Mouse (Mus musculus) lung, postnatal 36 days (tissue): ENCODE data around the gene Dlgap1.

Experiments used
- DNase-seq: peaks from one replicate; pipeline ENCODE4 v3.0.0; 2022; ENCODE audit warnings: mixed read lengths

Dlgap1 gene

DNA sequence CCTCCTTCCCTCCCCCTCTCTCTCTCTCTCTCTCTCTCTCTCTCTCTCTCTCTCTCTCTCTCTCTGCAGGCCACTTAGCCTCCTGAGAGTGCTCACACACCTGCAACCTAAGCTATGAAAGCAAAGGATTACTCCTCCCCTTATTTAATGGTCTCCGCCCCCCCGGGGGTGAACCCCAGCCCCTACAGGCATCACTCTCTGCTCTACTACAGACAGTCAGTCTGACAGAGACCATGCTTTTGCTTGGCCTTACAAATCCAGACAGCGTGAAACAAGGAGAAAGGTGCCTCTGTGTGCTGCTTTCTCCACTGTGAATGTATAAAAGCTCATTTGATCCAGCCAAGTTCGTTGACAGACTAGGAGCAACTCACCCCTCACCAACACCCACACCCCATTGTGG is 497.5 kb downstream of the Dlgap1 start:
- no peak for DNase-seq

DNA sequence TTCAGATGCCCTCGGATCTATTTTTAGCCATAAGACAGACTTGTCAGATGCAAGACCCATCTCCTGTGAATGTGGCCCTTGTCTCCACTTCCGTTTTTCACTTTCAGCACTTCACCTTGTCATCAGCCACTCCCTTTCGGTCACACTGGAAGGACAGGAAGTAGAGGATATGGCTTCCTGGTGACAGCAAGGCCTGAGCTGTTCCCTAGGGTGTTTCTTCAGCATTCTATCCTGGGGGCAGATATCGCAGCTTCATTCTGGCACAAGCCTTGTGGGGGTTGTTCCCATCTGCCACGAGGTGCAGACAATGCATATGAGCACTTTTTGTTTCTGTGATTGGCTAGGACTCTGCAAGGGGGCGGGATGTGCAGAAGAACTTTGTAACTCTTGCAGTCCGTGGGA is 502.1 kb downstream of the Dlgap1 start:
- no peak for DNase-seq

DNA sequence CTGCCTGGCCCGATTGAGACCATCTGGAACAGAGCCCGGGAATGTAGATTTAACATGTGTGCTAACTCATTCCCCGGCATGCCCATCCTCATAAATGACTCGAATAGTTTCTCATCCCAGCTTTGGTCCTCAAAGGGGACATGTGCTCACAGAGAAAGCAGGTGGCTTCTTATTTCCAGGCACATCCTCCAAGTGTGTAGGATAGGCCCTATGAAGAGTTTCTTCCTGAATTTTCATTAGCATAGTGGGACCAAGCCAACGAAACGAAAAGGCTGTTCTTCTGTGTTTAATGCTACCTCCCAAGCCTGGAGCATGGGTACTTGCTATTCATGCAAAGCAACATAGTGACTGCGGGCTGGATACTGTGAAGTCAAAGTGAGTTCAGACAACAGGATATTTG is 503.3 kb downstream of the Dlgap1 start:
- DNase-seq: no peak

DNA sequence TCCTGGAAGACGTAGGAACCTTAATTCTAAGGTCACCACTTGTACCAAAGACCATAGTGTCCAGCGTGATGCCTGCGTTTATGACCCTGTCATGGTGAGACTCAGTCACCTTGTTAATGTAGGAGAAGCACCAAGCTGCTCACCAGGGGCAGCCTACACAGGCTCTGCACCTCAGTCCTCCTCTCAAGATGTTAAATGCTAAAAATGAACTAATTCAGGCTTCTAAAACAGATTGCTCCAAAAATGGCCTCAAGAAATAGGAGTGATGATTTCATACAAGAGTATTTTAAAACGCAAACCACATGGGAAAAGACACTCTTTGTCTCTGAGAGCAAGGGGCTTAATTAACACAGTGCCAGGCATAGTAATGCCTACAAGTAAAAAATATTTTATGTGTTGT is 505.0 kb downstream of the Dlgap1 start:
- no peak for DNase-seq

DNA sequence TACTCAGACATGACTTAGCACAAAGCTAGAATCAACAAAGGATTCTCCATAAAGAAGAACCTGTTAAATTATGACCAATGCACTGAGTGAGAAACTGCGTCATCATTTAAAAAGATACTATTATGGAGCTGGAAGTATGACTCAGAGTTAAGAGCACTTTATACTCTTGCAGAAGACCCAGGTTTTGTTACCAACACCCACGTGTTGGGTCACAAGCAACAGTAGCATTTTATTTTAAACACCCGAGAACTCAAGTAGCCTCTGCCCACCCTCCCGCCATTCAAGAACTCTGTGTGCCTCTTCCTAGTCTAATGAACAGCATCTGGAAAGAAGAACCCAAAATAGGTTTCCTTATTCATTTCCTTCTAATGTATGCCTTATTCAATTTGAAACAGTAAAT is 514.8 kb downstream of the Dlgap1 start:
- no peak for DNase-seq

DNA sequence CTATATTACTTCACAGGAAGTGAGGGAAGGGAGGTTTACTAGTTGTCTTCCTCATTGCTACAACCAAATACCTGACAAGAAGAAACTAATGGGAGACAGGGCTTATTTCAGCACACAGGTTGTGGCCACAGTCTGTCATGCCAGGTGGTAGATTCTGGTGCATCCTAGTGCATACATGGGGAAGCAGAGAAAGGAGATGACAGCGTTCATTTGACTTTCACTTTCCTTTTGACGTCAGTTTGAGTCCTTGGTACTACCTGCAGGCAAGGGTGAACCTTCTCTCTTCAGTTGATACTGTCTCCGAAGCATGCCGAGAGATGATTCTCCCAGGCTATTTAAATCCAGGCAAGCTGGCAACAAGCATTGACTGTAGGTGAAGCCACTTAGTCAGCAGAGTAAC is 516.8 kb downstream of the Dlgap1 start:
- no peak for DNase-seq

DNA sequence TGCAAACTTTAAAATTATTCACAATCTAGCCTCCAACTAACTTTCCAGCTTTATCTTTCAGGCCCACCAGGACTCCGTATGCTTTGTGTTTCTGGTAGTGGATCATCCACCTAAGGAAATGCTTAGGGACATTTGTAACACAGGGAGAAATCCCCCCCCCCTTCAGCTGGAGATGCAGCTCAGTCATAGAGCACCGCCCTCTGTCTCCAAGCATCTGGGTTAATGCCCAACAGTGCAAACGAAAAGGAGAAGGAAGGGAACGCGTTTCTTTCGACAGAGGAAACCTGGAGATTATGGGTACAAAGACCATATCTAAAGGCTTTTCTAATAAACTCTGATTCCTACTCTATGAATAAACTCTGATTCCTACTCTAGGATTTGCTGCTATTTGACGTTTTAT is 517.4 kb downstream of the Dlgap1 start:
- DNase-seq: no peak

DNA sequence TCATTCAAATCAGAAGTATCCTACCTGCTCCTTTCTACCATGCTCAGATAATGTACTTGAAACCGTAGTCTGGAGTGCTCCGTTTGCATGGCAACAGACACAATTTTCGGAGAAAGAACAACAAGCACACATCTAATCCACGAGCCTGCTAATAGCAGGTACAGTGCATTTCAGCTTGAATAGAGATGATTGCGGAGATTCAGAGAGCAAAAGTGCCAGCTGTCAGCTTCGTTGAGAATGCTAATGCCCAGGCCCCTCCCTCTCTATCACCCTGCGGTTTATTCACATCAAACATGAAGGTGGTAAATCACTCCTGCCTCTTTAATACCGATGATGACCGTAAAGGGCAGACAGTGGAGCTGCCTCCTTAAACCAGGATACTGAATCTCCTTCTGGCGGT is 518.0 kb downstream of the Dlgap1 start:
- DNase-seq: no peak

DNA sequence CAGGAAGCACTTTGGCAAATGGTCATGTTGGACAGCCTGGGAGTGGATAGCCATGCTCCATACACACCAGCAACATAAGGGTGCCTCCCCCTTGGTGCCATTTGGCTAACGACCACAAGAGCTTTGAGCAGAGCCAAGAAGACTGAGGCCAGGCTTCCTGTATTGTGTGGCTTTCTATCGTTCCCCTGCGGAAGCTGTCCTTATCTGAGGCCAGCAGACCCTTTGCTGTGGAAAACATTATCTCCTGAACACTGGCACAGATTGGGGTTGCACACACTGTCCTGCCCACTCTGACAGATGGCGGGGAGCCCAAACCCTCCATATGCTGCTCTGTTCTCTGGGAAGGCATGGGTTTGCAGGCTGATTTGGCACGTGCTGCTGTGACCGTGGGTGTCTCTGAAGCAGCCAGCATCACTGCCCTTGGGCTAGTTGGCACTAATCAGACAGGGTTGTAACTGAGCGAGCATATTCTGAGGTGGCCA is 520.0 kb downstream of the Dlgap1 start:
- no peak for DNase-seq

DNA sequence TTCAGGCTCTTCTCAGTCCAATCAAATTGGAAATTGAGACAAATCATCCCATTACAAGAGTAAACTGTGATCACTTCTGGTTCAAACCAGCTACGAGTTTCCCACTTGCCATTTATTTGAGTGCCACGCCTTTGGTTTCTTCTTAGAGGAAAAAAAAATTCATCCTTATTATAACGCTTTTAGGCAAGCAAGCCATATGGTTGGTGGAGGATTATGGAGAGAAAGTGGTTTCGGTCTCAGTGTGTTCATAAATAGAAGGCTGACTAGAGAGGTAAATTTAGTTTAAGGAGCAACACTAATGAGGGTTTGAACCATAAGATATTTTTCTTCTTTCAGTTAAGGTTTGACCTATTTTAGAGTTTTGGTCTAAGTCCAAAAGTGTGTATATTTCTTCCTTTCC is 522.7 kb downstream of the Dlgap1 start:
- DNase-seq: no peak

DNA sequence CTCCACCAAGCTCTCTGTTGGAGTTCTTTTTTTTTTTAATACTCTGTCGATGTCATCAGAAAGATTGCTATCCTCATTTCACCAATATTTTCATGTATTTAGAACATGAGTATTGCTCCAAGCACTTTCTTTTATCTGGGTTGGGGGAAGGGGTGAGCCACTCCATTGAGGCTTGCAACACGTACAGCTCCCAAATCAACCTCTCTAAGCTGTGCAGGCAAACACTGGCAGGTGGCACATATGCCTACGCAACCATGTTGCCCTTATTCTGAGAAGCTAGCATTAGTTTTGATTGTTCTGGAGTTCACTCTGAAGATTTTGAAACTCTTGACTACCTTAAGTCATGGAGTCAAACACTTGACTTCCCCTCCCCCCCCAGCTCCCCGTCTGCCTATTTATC is 525.5 kb downstream of the Dlgap1 start:
- DNase-seq: no peak

DNA sequence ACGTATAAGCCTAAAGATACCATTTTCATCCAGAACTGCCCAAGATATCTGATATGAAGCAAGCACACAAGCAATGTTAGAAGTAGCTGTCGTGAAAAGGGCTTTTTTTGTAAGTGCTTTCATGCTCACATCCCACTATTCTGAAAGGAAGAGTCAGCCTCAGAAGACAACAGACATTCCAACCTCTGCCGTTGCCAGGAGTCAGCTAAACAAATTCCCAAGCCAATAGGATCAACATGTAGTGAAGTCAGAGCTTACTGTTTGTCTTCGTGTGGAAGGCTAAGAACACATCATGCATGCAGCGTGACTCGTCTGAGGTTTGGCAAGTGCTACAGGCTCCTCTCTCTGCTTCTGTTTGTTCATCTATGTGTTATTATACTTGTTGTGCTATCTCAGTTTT is 529.4 kb downstream of the Dlgap1 start:
- DNase-seq: no peak

DNA sequence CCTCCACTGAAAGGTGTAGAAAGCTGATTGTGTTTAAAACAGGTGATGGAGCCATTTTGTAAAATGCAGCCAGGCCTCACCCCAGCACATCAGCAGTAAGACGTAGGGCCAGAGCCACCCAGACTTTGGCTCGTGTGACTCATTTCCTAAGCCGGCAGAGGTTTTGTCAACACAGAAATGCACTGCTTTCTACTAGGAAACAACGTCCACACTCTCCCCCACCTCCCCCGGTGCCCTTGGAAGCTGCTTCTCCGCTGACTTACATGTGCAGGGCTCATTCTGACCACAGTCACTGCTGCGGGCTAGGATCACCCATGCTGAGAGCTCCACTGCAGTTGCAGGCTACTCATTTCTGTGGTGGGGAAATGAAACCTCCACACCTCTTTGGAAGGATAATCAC is 533.1 kb downstream of the Dlgap1 start:
- no peak for DNase-seq

DNA sequence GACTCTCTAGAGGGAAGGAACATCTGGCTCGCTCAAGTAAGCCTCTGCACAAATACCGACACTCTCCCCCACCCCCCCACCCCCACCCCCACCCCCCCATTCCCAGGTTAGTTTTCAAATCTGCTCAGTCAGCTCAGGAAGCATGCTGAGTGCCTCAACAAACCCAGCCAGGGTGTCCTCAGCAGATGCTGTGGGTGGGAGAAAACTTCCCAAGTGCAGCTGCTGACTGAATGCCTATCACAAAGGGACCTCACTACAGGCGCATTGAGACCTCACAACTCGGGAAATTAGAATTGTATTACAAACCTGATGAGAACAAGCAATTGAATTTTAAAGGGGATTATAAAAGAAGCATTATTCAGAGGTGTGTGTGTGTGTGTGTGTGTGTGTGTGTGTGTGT is 538.9 kb downstream of the Dlgap1 start:
- no peak for DNase-seq

DNA sequence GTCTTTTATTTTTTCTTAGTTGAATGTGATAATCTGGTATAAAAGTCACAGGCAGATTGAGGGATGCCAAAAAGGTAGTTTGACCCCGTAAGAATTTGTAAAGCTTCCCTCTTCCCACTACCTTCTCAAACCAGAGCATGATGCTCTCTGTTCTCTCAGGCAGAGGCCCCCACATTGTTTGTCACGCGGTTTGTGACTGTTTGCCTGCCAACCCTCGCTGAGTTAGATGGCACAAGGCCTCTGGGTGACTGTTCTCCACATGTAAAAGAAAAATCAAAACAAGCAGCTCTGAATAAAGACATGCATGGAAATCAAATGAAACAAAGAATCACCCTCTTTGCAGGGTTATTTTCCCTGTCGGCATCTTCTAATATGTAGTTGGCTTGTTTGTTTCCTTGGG is 541.6 kb downstream of the Dlgap1 start:
- no peak for DNase-seq

DNA sequence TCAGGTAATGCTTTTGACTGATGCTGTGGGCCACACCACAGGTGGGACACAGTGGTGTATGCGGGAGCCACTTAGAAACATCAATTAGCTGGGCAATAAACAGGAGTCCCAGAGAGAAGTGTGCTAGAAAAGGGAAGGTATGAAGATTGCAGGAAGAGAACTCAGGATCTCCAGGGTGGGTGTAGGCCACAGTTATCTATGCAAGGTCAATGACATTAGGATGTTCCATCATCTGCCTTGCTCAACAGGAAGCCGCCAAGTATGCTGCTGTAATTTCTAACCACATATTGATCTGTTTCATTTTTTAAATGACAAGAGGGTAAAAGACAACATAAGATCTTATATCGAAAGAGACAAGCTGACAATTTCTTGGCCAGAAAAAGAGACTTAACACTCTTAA is 542.5 kb downstream of the Dlgap1 start:
- DNase-seq: no peak

DNA sequence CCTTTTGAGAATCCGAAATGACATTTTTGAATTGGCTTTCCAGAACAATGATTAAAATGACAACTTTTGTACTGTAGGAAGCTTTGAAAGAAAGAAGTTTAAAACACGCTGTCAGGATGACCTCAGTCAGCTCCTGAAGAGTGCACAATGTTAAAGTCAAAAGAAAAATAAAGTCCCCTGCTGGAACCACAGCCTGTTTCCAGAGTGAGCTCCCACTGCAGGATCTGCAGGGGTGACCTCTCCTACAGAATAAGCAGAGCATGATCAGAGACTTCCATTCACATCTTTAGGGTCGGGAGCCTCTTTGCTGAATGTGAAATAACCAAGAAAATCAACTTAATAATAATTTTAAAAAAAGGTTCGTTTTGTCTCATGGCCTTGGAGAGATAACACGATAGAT is 544.9 kb downstream of the Dlgap1 start:
- DNase-seq: no peak

DNA sequence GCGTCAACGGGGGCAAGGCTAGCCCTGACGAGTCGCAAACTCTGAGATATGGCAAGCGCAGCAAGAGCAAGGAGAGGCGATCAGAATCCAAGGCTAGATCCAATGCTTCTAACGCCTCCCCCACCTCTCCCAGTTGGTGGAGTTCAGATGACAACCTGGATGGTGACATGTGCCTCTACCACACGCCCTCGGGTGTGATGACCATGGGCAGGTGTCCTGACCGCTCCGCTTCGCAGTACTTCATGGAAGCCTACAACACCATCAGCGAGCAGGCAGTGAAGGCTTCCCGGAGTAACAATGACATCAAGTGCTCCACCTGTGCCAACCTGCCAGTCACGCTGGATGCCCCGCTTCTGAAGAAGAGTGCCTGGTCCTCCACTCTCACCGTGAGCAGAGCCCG is 547.6 kb downstream of the Dlgap1 start:
- DNase-seq: no peak

DNA sequence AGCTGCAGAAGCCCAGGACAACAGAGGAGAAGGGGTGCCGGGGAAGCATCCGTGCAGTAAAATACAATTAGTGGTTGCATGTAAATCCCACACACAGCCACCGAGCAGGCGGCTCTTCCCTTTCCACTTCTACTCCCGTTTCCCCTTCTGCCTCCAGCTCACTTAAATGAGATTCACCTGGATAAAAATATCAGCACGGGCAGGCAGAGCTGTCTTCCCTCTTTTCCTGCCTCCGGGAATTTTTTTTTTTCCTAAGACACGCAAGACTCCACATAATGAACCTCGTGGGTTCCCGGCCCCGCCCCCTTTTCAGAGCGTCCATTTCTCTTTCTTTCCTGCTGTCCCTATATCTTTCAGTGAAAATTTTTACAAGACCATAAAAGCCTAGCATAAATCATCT is 548.5 kb downstream of the Dlgap1 start:
- no peak for DNase-seq

DNA sequence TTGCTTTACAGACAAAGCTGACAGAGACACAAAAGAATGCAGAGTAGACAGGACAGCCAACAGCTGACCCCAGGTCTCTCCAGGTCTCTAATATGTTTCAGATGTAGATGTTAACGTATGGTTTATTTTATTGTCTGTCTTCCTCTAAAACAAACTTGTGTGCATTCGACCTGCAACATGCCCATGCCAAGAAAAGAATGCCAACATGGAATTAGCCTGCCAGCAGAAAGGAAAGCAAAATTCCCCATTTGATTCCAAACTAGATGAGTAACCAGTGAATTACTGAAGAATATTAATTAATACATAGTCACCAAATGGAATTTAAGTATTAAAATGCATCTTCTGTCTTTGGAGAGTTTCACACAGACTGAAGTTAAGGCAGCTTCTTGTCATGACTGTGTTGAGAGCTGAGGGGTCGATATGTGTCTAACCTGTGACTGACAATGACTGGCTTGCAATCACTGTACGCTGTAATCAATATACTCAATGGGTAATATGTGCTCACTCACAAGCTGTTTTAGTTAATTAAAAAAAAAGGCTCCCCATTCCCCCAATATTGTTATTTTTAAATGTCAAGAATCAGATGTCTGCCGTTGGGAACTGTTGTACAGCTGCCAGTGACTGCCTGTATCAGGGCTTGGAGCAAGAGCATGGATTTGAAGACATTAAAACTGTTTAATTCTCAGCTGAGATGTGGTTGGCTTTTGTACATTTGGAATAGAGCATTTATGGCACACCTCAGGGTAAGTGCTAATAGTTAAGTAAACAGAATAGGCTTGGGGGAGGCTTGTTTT is 552.4 kb downstream of the Dlgap1 start:
- DNase-seq: no peak

DNA sequence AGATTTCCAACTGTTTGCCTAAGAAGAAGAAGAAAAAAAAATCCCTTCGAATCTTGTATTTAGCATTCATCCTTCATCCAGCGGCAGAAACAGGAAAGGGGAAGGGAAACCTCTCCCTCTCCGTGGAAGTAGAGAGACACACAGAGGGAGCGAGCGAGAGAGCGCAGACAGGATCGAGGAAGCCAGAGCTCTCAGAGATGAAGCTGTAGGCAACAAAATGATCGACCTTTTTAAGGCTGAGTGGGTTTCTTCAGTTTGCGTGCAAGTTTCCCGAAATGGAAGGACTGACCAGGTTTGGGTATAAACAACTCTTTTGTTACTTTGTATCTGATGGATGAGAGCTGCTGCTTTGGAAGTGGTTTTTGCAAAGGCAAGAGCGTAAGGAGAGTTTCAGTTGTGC is 553.1 kb downstream of the Dlgap1 start:
- no peak for DNase-seq

DNA sequence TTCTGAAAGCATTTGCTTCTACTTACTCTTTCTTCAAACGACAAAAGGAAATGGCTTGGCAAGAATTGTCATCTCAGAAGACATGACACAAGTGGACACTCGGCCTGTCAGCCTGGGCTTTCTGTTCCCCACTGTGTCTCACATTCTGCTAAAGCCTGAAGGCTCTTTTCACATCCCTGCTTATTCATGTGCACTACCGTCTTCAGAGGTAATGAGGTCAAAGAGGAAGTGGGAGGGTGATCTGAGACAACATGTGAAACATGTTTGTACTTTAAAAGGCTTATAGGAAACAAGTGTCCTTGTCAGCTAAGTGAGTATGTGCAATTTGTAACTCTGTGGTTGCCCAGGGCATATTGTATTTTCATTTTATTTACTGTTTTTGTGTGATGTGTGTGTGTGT is 557.1 kb downstream of the Dlgap1 start:
- no peak for DNase-seq

DNA sequence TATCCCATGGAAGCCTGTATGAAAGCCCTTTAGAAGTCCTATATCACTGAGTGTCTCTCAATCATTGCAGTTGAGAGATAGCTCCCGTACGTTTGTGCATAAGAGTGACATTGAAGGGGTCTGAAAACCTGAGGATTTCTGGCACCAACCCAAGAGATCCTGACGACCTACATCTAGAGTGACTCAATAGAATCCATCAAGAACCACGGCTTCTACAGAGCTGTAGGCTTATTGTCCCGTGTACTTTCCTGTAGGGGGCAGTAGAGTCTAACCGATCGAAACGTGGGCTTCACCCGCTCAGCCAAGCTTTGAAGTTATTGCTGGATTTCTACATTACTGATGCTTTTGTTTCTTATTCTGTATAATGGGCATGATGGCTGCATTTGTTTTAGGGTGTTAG is 558.2 kb downstream of the Dlgap1 start:
- peak; percentile 6 for DNase-seq

DNA sequence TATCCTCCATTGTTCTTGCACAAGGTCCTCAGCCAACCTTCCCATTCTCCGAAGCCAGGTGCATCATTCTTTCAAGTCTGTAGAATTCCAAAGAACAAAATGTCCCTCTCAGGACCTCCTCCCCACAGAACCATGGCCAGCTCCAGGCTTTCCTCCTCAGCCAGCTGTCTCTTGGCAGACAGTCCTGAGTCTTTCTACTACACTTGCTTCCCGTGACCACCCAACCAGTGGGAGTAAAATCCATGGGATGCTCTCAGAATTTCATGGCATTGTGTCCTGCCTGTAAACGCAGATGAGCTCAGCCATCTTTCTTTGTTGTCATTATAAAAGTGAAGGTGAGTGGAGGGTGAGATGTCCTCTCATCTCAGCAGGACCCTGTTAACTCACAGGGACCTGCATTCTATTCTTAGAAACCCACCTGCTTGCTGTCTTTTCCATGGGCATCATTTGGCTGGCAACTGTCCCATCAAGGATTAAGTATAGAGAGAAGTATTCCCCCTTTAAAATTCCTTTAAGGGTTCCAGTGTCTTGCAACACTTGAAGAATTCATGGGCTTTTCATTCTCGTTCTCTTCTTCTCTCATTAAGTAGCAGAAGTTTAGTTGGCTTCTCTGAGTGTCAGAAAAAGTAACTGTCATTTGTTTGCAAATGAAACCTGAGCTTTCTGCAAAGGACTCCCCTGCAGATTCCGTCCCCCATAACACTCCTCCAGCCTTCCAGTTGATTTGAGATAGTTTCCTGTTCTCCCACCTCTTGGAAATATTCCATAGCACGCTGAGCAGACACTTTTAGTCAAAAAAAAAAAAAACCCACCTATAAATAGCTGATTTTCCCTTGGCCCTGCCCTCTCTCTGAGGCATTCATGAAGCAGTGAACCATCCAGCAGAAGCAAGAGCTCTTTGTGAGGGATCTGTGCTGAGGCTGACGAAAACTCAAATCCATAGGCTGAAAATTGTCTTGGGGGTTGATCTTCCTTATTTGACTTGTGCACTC is 559.6 kb downstream of the Dlgap1 start:
- DNase-seq: no peak
